Mouse (Mus musculus) 416B (cell line): Measurements from ENCODE around the gene D1Ertd622e.
"Not testable (repeated sequence)": the region's sequence is repeated elsewhere in the genome, so short reads cannot be mapped to it uniquely, and the experiment has no call there.

ENCODE experiments used
- DNase-seq: peaks from one replicate; pipeline ENCODE4 v3.0.0; 2011; ENCODE audit warnings: low read depth

Gene D1Ertd622e

DNA sequence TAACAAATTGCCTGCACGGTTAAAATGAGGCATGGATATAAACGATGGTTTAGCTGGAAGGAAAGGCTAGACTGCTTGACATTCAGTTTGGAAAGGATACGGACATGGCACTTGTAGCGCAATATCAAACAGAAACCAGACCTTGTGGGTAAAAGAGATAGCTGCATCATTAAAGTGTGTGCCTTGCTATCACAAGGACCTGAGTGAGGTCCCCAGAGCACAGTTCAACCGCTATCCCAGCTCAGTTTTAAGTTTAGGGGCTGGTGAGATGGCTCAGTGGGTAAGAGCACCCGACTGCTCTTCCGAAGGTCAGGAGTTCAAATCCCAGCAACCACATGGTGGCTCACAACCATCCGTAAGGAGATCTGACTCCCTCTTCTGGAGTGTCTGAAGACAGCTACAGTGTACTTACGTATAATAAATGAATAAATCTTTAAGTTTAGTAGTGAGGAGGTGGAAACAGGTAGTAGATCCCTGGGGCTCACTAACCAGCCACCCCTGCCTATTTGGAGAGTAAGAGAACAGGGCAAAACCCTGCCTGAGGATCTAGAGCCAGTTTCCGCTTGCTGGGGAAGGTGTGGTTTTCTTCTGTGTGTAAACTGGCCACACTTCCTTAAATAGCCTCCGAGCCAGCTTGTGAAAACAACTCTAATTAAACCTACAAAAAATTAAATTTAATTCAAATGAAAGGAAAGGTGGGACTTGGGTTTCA lies 29.2 kb downstream of the D1Ertd622e start:
- peak; percentile 41 for DNase-seq

DNA sequence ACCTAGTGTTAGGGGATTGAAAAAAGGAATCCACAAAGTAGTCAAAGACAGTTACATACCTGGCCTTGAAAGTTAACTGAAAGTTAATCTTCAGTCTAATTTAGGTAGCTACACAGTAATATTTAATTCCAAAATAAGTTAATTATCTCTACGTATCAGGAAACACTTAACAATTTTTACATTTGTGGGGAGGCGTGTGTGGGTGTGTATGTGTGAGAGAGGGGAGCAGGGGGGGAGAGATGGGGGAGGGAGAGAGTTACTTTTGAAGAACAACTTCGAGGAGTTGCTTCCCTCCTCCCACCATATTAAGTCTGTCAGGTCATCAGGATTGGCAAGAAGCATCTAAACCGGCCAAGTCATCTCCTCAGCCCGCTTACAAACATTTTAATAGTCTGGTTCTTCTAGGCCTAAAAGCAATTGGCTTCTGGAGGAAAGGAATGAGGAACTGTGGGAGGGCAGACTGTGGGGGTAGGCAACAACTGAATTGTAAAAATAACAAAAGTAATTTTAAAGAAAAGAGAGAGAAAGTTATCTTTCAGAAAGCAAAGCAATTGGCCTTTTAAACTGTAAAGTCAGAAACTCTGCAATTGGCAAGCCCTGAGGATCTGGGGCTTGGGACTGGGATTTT lies 29.9 kb downstream of the D1Ertd622e start:
- DNase-seq, result no peak

- no peak for DNase-seq
These were observed 31.7 kb downstream of the D1Ertd622e start for GRCm38 (mm10) chr1:97630146-97630545.

GRCm38 (mm10) chr1:97628859-97629258 lies 33.0 kb downstream of the D1Ertd622e start:
- DNase-seq, result no peak

- no peak for DNase-seq
These were observed 33.9 kb downstream of the D1Ertd622e start for GRCm38 (mm10) chr1:97628016-97628415.

GRCm38 (mm10) chr1:97625427-97625826 lies 36.4 kb downstream of the D1Ertd622e start:
- no peak for DNase-seq

- DNase-seq, result no peak
These were observed 37.5 kb downstream of the D1Ertd622e start for GRCm38 (mm10) chr1:97624386-97624785.

DNA sequence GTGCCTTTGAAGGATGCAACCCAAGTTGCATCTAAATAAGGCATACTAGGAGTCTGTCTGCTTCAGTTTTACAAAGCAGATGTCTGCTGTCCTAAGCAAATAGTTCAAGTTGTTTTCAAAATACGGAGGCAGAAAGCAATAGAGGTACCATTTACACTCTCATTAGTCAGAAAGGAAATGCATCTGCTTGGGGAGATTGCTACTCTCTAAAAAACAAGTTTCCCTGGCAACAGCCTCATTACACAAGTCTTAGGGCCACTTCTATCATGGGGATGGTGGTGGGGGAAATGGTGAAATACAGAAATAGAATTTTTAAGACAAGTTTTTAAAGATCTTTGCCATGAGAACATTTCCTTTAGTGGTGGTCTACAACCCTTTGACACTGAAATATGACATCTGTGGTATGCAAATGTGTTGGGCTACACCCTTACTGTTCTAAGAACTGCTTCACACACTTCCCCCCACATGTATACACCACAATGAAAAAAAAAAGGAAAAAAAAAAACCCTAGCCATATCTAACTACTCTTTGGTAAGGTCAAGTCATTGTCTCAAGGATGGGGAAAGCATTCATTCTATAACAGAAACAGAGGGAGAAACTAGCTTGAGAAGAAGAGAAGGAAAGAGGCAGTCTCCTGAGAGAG lies 38.5 kb downstream of the D1Ertd622e start:
- DNase-seq, result peak; percentile 10

DNA sequence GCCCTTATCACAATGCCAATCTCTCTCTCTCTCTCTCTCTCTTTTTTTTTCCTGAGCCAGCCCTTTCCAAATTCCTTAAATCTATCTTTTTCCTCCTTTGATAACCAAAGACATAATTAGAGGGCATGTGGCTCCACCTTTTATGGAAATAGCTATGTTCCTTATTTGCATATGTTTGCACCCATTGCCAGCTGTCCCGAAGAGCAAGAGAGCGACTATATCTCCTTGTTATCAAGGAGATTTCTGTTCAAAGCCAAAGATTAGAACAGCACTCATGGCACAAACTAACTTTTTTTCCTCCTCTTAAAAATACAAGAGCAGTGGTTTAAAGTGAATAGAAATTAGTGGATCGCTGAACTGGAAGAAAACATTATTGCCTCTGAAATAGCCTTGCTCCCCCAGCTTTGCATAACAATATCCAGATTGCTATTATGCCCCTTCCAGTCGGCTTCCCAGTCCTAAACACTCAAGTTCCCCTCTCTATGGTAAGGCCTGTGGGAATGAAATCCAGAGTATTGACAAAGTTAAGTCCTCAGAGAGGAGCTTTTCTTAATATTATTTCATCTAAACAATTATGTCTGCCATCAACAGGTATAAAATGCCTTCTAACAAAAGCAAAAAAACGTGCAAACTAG lies 39.2 kb downstream of the D1Ertd622e start:
- no peak for DNase-seq

- no peak for DNase-seq
These were observed 42.1 kb downstream of the D1Ertd622e start for GRCm38 (mm10) chr1:97619621-97620320.

DNA sequence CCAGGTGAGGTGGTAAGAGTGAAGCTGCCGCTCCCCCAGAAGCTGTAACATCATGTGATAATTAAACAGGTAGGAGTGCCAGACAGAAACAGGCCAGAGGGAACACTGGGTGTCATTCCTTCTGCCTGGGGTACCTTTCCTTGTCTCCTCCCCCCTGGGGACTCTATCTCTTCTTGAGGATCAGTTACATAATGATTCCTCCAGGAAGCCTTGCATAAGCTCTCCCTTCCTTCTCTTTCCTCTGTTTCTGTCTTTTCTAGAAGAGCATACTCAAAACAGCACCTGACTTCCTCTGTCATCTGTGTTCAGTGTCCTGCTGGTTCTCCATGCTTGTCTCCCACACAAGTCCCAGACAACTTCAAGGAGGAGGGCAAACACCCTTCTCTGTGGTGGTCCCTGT lies 46.3 kb downstream of the D1Ertd622e start:
- DNase-seq, result no peak

- DNase-seq, result no peak
These were observed 47.1 kb downstream of the D1Ertd622e start for GRCm38 (mm10) chr1:97614531-97615462.

- no peak for DNase-seq
These were observed 50.1 kb downstream of the D1Ertd622e start for GRCm38 (mm10) chr1:97611747-97612146.

DNA sequence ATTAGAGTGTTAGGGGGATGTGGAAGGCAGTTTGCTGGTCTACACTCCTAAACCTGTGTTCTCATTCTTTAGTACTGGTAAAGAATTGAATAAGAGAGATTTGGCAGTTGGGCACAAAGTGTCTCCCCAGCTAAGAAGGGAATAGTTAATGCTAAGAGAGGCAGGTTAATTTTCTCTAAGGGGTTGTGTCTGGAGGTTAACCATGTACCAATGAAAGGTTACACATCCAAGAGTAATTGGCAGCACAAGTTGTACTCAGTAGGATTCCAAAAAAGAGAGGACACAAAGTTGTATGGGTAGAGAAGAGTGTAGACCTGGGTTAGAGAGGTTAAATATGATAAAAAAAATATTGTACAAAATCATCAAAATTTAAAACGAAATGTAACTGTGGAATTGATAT lies 58.5 kb downstream of the D1Ertd622e start:
- DNase-seq, result no peak

DNA sequence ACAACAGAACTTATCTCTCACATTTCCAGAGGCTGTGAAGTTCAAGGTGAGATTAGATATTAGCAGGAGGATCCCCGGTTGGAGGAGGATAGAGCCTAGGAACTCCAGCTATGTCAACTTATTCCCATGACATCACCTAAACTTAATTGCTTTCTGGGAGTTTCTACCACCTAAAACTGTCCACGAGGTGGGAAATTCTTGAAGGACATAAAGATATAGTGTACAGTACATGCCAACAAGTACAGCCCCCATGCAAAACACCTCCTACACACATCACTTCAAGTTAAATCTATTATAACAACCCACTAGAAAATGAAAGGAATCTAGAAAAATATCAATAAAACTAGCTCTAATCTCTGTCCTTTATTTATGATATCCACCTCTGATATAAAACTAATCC lies 61.5 kb downstream of the D1Ertd622e start:
- DNase-seq, result no peak

- DNase-seq, result no peak
These were observed 62.8 kb downstream of the D1Ertd622e start for GRCm38 (mm10) chr1:97599101-97599500.

- DNase-seq, result no peak
These were observed 73.3 kb downstream of the D1Ertd622e start for GRCm38 (mm10) chr1:97588561-97588960.

DNA sequence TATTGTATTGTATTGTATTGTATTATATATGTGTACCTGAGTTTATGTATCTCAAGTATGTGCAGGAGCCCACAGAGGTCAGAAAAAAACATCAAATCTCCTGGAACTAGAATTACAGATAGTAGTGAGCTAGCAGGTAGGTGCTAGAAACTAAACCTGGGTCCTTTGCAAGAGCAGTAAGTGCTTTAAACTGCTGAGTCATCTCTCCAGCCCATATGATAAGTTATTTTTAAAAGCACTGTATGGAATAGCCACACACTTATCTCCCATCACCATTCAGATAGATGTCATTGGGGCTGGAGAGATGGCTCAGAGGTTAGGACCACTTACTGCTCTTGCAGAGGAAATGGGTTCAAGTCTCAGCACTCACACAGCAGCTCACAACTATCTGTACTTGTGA lies 76.8 kb downstream of the D1Ertd622e start:
- DNase-seq, result peak; percentile 8

GRCm38 (mm10) chr1:97584171-97584570 lies 77.7 kb downstream of the D1Ertd622e start:
- no peak for DNase-seq

- no peak for DNase-seq
These were observed 78.8 kb downstream of the D1Ertd622e start for GRCm38 (mm10) chr1:97583085-97583484.

- not testable (repeated sequence) for DNase-seq
These were observed 81.2 kb downstream of the D1Ertd622e start for GRCm38 (mm10) chr1:97580680-97581079.
